Comparison of ENCODE assay signal across 8 mouse cellular contexts in genomic region chr12:111896908-111897661, GRCm38 (mm10). TPM values are rescaled to one million over a fixed set of nuclear protein-coding genes. Genes with fewer than 3 reads are reported as not detected.
DNase-seq lines count a peak whose midpoint lies in the region; ATAC-seq lines count a peak whose summit lies in the region.

No protein-coding gene starts in this region.

- DNase-seq in forebrain, embryonic 11.5 days (ENCODE audit: low spot score), result no peak
- DNase-seq in induced T-regulatory cell, adult 2 months (ENCODE audit: low read depth), result peak; percentile 57
- DNase-seq in thymus, postnatal 36 days, result peak; percentile 29 to 37
- no peak for DNase-seq in frontal cortex, adult 2 months (ENCODE audit: extremely low spot score in 1 of 2, low spot score in 1 of 2)

- H3K36me3 ChIP-seq in forebrain, embryonic 15.5 days, result no peaks in the 10 kb centered on the region
- H3K36me3 ChIP-seq in forebrain, embryonic 11.5 days (ENCODE audit: control insufficient read depth, insufficient read depth, low read length), result no peaks in the 10 kb centered on the region
- H3K36me3 ChIP-seq in liver, embryonic 16.5 days (ENCODE audit: control insufficient read depth, insufficient read depth), result no peaks in the 10 kb centered on the region
- H3K36me3 ChIP-seq in hindbrain, embryonic 13.5 days, result no peaks in the 10 kb centered on the region

- no peak overlapping the region for H3K9ac ChIP-seq in forebrain, embryonic 15.5 days (replicated peaks)
- H3K9ac ChIP-seq in forebrain, embryonic 11.5 days (ENCODE audit: low read length), result no peak overlapping the region
- no peak overlapping the region for H3K9ac ChIP-seq in liver, embryonic 16.5 days (ENCODE audit: low read depth, low read length)
- H3K9ac ChIP-seq in hindbrain, embryonic 13.5 days, result no peak overlapping the region

- 0 out of 2 replicates have a peak, but pooled peaks have one; percentile 41 for ATAC-seq in forebrain, embryonic 15.5 days (replicated peaks)
- no peak for ATAC-seq in forebrain, embryonic 11.5 days (replicated peaks; ENCODE audit: low FRiP score)
- peak; percentile 92 for ATAC-seq in liver, embryonic 16.5 days (ENCODE audit: low read depth)
- ATAC-seq in hindbrain, embryonic 13.5 days (ENCODE audit: low FRiP score), result no peak

- H3K4me1 ChIP-seq in forebrain, embryonic 15.5 days, result peaks cover 25% of the 10 kb centered on the region
- no peaks in the 10 kb centered on the region for H3K4me1 ChIP-seq in forebrain, embryonic 11.5 days (replicated peaks; ENCODE audit: control insufficient read depth, insufficient read depth, low read length)
- peaks cover 36% of the 10 kb centered on the region for H3K4me1 ChIP-seq in brown adipose tissue, adult 24 weeks (ENCODE audit: control insufficient read depth, insufficient read depth, insufficient read length, low read length)
- peaks cover 18% of the 10 kb centered on the region for H3K4me1 ChIP-seq in liver, embryonic 16.5 days (ENCODE audit: control insufficient read depth, low read depth, low read length)
- H3K4me1 ChIP-seq in hindbrain, embryonic 13.5 days (replicated peaks), result peaks cover 29% of the 10 kb centered on the region

- WGBS in forebrain, embryonic 15.5 days, result 62% methylated on average over 7 of the region's 7 CpGs
- 74% methylated on average over 7 of the region's 7 CpGs for WGBS in forebrain, embryonic 11.5 days
- 6% methylated on average over 7 of the region's 7 CpGs for WGBS in liver, embryonic 16.5 days (ENCODE audit: insufficient replicate concordance)
- 62% methylated on average over 7 of the region's 7 CpGs for WGBS in hindbrain, embryonic 13.5 days

- H3K4me3 ChIP-seq in forebrain, embryonic 15.5 days, result no peak overlapping the region
- no peak overlapping the region for H3K4me3 ChIP-seq in forebrain, embryonic 11.5 days (ENCODE audit: low read depth, low read length)
- H3K4me3 ChIP-seq in brown adipose tissue, adult 24 weeks (ENCODE audit: insufficient read depth, low read depth, low read length), result no peak overlapping the region
- H3K4me3 ChIP-seq in liver, embryonic 16.5 days (ENCODE audit: low read depth, low read length), result no peak overlapping the region
- no peak overlapping the region for H3K4me3 ChIP-seq in hindbrain, embryonic 13.5 days

- H3K27me3 ChIP-seq in forebrain, embryonic 15.5 days, result no peaks in the 10 kb centered on the region
- no peaks in the 10 kb centered on the region for H3K27me3 ChIP-seq in forebrain, embryonic 11.5 days (ENCODE audit: control insufficient read depth, insufficient read depth, low read length)
- no peaks in the 10 kb centered on the region for H3K27me3 ChIP-seq in liver, embryonic 16.5 days (ENCODE audit: control insufficient read depth, insufficient read depth, low read depth, low read length)
- H3K27me3 ChIP-seq in hindbrain, embryonic 13.5 days, result no peaks in the 10 kb centered on the region

- no peak overlapping the region; the same call in 1 of the 2 replicates for H3K27ac ChIP-seq in forebrain, embryonic 15.5 days (replicated peaks)
- no peak overlapping the region for H3K27ac ChIP-seq in forebrain, embryonic 11.5 days (ENCODE audit: low read depth, low read length)
- peak overlapping the region; percentile 29 for H3K27ac ChIP-seq in brown adipose tissue, adult 24 weeks (replicated peaks; ENCODE audit: low read depth, low read length)
- H3K27ac ChIP-seq in liver, embryonic 16.5 days (ENCODE audit: low read length), result peak overlapping the region; percentile 57; the same call in 1 of the 2 replicates
- no peak overlapping the region; the same call in 1 of the 2 replicates for H3K27ac ChIP-seq in hindbrain, embryonic 13.5 days

- H3K9me3 ChIP-seq in forebrain, embryonic 15.5 days, result no peaks in the 10 kb centered on the region
- H3K9me3 ChIP-seq in forebrain, embryonic 11.5 days (ENCODE audit: control insufficient read depth, low read length), result no peaks in the 10 kb centered on the region
- no peaks in the 10 kb centered on the region for H3K9me3 ChIP-seq in liver, embryonic 16.5 days (replicated peaks; ENCODE audit: control insufficient read depth, low read length)
- no peaks in the 10 kb centered on the region for H3K9me3 ChIP-seq in hindbrain, embryonic 13.5 days

- no peak overlapping the region for H3K4me2 ChIP-seq in forebrain, embryonic 15.5 days (replicated peaks)
- no peak overlapping the region for H3K4me2 ChIP-seq in forebrain, embryonic 11.5 days (ENCODE audit: low read depth, low read length, severe bottlenecking)
- 0 out of 2 replicates have a peak overlapping the region, but pooled peaks have one; percentile 32 for H3K4me2 ChIP-seq in liver, embryonic 16.5 days (ENCODE audit: low read depth, low read length)
- H3K4me2 ChIP-seq in hindbrain, embryonic 13.5 days, result no peak overlapping the region

RNA-seq across cellular contexts. Expression of gene Ppp1r13b, which starts 10.8 kb away (rescaled TPM):
- polyA plus RNA-seq in forebrain, embryonic 15.5 days (2015; fragmentation: Nextera tagmentation; extraction: Ambion mirVana), result 21.4 and 22.6 TPM in 2 replicates
- polyA plus RNA-seq in forebrain, embryonic 11.5 days (2014; fragmentation: Nextera tagmentation; extraction: Ambion mirVana), result 6.3 and 7.6 TPM in 2 replicates
- polyA plus RNA-seq in brown adipose tissue, adult 24 weeks (2012; ENCODE audit: insufficient read depth, insufficient read length, missing spikeins), result 4.5 and 5.9 TPM in 2 replicates
- polyA plus RNA-seq in liver, embryonic 16.5 days (2015; fragmentation: Nextera tagmentation; extraction: Ambion mirVana), result 1.4 and 1.9 TPM in 2 replicates
- polyA plus RNA-seq in hindbrain, embryonic 13.5 days (2015; fragmentation: Nextera tagmentation; extraction: Ambion mirVana), result 23.0 and 25.5 TPM in 2 replicates
- 37.6 and 37.9 TPM in 2 replicates for polyA plus RNA-seq in frontal cortex, adult 2 months (2012; rRNA removed)

Comparison
In these comparisons a context has a peak if more than half of its experiments do, and no peak if none do; other contexts are left out.
1. ATAC-seq: peak in forebrain, embryonic 15.5 days (single experiment) and liver, embryonic 16.5 days (single experiment); none in forebrain, embryonic 11.5 days (single experiment) and hindbrain, embryonic 13.5 days (single experiment).
2. H3K27ac ChIP-seq: peak in brown adipose tissue, adult 24 weeks (single experiment) and liver, embryonic 16.5 days (single experiment); none in forebrain, embryonic 15.5 days (single experiment), forebrain, embryonic 11.5 days (single experiment) and hindbrain, embryonic 13.5 days (single experiment).
3. DNase-seq: peak in induced T-regulatory cell, adult 2 months (single experiment) and thymus, postnatal 36 days (2 of 2); none in forebrain, embryonic 11.5 days (single experiment) and frontal cortex, adult 2 months (0 of 2).